Mouse (Mus musculus): ENCODE measurements at regions not wholly inside any gene's neighbourhood (a gene's known extent, or its start where the extent isn't known, plus 50 kb on each side); places are given as distances from the start of the nearest gene placed in this dataset.

DNA sequence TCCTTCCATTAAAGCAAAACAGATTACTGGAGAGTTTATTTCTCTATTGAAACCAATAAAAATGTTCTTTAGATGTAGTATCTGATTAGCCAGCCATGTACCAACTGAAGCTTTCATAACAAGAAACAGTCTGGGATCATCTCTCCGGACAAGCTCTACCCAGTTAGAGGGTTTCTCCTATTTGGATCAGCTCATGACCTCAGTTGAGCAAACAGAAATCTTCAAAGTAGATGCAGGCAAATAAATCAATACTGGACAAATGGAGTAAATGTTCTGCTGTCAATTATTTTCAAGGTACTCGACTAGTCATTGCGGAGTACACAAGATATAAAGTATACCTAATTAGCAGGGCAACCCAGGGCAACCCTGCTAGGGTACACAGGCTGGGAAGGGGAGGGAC lies 67.4 kb downstream of the Avpr1a start:
- no peak for DNase-seq (ENCODE audit: extremely low spot score in 1 of 2, low spot score in 2 of 2)
- intact Hi-C loops (cut with DNase I), result no loop called here

DNA sequence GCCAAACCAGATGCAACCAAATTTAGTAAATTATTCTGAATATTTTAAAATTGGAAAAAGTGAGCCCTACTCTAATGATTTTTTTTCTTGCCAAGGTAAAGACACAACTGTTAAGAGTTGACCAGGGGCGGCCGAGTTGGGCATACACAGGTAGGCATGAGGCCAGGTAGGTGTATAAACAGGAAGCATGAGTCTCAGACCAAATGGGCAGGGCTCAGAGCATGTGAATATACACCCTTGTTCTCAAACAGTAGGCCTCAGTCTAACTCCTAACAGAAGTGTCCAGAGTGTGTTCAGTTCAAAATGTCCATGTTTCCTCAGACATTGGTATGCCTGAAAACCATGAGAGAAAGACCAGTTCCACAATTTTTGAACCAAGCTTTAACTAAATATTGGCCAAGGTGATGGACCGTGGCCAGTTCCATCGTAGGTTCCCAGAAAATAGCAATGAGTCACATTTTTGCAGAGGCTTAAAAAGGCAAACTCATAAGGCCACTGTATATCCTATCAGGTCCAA lies 71.0 kb downstream of the Avpr1a start:
- intact Hi-C loops (cut with DNase I), result no loop called here
- DNase-seq (ENCODE audit: extremely low spot score in 1 of 2, low spot score in 2 of 2), result no peak

DNA sequence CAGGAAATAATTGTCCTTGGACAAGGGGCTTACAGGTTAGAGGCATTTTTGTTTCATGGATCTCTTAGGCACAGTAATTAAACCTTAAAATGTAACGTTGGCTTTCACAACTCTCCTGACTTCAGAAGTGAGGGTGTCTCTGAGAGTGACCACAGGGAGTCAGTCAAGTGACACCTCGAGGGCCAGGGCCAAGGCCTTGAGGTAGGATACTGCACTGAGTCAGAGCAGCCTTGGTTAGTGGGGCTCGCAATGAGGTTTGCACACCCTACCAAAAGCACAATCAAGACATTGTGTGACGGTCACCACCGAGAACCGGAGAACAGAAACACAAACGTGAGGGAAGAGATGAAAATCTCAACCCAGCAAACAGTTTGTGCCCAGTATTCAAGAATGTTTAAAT lies 71.7 kb downstream of the Avpr1a start:
- intact Hi-C loops (cut with DNase I), result no loop called here
- no peak for DNase-seq (ENCODE audit: extremely low spot score in 1 of 2, low spot score in 2 of 2)

DNA sequence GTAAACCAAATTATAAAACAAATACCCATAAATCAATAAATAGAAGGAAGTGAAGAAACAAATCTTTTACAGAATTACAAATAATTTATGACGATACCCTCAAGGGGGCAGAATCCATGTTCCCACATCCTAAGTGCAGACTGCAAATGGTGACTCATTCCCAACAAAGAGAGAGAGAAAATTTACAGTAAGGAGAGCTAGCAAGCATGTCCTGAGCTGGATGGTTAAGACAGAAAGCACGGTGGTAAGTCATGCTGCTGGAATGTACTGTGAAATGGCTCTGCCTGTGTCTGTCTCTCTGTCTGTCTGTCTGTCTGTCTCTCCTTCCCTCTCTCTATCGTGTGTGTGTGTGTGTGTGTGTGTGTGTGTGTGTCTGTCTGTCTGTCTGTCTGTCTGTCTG lies 74.3 kb downstream of the Avpr1a start:
- intact Hi-C loops (cut with DNase I), result no loop called here
- DNase-seq (ENCODE audit: extremely low spot score in 1 of 2, low spot score in 2 of 2), result no peak

DNA sequence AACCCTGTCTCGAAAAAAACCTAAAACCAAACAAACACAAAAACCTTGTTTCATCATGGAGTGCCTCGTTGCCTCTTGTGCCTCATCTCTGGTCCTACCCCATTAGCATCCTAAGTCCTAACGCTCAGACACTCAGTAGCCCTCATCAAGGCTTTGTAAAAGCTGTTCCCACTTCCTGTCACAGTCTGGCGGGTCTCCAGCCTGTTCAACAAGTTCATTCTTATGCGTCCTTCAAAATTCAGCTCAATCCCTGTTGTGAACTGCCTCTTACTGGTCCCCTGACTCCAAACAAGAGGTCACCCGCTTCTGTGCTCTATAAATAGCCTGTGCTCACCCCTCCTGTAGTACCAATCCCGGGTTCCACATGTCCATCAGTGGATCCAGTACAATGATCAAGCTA lies 77.1 kb downstream of the Avpr1a start:
- peak in 1 of 2 experiments; percentile 26 for DNase-seq (ENCODE audit: extremely low spot score in 1 of 2, low spot score in 2 of 2)
- intact Hi-C loops (cut with DNase I), result loop anchor here (5.0 kb wide), 1 partner anchor 418 kb away; no protein-coding TSS in a partner anchor

DNA sequence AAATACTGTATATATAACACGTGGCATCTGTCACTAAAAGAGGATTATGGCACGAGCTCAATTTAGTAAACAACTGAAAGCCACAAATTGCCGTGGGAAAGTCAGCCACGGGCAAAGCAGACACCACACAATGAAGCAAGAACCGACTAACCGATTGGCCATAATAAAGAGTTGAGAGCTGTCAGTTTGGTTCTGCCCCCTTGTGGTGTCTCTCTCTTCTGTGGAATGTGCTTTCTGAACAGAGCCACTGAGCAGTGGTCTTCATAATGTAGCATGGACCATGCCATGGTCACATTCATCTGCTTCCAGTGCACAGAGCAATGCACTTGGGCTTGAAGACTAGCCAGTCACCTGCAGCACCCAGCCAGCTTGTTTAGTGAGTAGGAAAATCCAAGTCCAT lies 77.5 kb downstream of the Avpr1a start:
- intact Hi-C loops (cut with DNase I), result loop anchor here (5.0 kb wide), 1 partner anchor 419 kb away; no protein-coding TSS in a partner anchor
- no peak for DNase-seq (ENCODE audit: extremely low spot score in 1 of 2, low spot score in 2 of 2)

DNA sequence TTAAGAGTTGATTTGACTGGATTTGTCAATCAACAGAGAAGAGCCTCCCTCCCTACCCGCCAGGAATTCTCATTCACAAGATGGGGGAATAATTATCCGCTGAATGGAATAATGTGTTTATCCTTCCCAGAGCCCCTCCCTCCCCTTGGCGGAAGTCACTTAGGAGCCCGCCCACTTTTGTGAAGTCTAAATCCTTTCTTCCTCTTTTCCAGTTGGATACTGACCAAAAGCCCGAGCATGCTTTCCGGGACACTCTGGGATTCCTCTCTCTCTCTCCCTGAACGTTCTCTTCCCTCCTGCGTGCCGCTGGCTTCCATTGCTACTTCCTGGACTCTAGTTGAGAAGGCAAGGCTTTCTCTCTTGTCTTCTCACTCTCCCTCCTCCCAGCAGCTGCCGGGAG lies 79.9 kb downstream of the Avpr1a start:
- intact Hi-C loops (cut with DNase I), result loop anchor here (2.0 to 5.0 kb wide), 2 partner anchors 345 to 421 kb away; no protein-coding TSS in a partner anchor
- DNase-seq (ENCODE audit: extremely low spot score in 1 of 2, low spot score in 2 of 2), result no peak

DNA sequence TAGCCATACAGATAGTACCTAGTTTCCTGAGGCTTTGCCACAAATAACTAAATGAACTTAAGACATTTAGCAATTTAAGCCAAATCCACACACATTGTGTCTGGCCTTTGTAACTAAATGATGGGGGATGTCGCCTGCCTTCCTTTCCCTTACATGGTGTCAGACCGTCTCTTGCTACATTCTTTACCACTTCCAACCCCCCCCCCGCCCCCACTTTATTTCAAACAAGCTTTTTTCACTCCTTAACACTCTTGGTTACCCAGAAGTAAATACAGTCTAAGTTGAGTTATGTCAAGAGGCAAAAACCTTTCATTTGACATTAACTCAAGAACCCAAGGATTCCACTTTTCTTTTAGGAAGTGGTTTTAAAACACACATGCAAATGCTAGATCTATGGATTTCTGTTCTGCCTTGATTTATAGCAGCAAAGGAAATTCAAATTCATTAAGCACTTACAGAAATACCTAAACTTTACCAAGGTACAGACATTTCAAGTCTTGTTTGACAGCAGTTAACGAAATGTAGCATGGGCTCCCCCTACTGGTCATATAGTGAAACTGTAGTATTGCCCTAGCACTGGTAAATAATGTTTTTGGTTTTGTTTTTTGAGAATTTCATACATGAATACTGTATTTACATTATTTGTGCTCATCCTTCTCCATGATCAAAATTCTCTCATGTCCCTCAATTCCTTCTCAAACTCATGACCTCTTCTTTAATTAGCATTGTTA lies 80.8 kb downstream of the Avpr1a start:
- peak in 1 of 2 experiments; percentile 23 for DNase-seq (ENCODE audit: extremely low spot score in 1 of 2, low spot score in 2 of 2)
- intact Hi-C loops (cut with DNase I), result loop anchor here (2.0 to 5.0 kb wide), 2 partner anchors 346 to 422 kb away; no protein-coding TSS in a partner anchor

DNA sequence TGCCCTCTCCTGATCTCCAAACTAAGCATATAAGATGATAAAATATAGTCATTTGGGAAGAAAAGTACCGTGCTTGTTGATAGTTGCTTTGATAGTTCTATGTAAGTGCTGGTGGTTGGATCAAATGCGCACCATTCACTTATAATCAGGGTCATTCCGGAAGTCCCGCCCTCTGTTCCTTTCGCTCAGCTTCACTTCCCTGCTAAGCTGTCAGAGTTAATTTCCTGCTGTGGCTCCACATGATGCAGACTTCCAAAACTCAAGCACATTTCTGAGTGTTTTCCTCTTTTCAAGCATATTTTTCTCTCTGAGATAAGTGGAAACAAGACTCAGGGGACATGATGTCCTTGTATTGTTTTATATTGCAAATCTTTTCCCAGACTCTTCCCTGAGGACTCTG lies 86.4 kb downstream of the Avpr1a start:
- intact Hi-C loops (cut with DNase I), result no loop called here

DNA sequence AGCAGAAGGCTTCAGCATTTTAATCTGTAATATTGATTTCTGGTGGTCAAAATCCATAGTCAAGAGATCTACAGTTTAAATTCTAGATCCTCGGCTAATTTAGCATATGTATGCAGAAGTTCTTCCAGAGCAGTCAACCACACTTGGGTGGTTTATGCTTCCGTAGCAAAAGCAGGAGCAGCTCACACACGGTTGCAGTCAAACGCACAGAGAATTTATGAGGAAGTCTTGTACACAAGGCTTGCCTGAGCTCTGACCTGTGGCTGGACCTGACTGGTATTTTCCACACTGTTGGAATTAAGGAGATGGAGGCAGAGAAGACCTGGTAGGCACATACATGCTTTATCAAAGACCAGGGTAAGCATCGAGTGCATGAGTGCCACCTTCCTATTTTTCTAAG lies 86.8 kb downstream of the Avpr1a start:
- no peak for DNase-seq (ENCODE audit: extremely low spot score in 1 of 2, low spot score in 2 of 2)
- intact Hi-C loops (cut with DNase I), result no loop called here

More for the DNA sequence above, 86.4 kb downstream of the Avpr1a start:
- no peak for DNase-seq (ENCODE audit: extremely low spot score in 1 of 2, low spot score in 2 of 2)

DNA sequence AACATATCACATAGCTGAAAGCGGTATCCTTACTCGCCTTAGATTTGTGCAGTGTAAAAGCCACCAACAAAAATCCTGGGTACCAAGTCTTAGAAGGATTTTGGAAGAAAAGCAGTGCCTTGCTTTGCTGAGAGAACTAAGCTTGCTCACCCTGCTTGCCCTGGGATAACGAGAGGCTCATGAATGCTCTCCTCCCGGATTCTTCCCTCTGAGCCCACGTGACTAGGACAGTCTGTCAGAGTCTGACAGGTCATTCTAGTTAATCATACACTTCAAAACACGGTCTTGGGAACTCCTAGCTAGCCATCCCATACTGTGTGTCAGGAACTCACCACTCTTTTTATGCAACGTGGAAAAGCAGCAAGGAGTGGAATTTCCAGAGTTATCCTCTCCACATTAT lies 91.4 kb downstream of the Avpr1a start:
- intact Hi-C loops (cut with DNase I), result no loop called here
- DNase-seq (ENCODE audit: extremely low spot score in 1 of 2, low spot score in 2 of 2), result no peak

DNA sequence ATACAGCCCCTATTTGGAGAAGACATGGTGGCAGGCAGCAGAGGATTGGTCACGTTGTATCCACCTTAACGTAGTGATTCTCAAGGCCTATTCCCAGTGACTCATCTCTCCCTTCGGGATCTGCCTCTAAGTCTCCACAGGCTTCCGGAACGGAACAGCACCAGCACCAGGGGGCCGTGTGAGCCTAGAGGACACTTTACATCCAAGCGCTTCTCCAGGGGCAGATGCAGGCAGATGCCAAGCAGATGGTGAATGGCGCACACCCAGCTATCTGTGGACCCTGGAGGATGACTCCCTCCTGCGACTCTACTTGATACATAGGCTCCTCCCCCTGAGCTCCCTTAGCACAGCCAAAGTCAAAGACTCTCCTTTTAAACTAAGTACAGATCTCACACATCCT lies 94.3 kb downstream of the Avpr1a start:
- intact Hi-C loops (cut with DNase I), result no loop called here
- peak in 1 of 2 experiments; percentile 30 for DNase-seq (ENCODE audit: extremely low spot score in 1 of 2, low spot score in 2 of 2)

DNA sequence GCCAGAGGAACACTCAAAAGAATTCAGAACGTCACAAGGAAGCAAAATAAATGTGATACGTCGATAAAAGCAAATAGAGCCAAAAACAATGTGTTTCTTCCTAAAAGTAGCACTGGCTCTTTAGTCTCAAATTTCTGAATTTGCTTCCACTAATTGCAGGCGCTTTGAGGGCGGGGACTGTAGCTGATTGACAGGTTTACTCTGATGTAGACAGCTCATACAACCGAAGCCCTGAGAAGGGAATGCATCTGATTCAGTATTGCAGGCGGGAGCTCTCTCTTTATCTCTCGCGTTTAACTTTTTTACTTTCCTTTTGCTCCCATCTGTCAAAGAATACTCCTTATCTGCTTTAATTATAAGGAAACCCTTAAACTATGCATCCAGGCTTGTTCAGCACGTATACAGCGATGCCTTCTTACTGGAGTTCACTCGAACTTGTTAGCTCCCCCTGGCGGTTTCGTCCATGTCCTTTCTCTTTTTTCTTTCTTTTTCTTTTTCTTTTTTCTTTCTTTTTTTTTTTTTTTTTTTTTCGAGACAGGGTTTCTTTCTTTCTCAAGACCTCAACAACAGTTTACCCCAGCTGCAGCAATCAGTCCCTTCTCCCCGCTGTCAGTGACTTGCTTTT lies 95.9 kb downstream of the Avpr1a start:
- intact Hi-C loops (cut with DNase I), result no loop called here
- DNase-seq (ENCODE audit: extremely low spot score in 1 of 2, low spot score in 2 of 2), result peak; percentile 44 to 81

DNA sequence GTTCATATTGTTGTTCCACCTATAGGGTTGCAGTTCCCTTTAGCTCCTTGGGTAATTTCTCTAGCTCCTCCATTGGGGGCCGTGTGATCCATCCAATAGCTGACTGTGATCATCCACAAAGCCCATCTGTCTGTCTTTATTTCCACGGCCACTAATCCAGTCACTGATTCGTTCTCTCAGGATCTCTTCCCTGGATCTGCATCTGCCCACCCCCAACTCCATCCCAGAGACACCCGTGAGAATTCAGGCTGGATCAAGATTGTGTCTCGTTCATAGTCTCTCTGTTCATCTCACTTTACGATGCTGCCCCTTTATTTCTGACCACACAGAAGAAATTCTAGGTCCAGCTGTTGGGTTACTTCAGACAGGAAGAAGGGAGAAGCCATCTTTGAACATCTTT lies 96.7 kb downstream of the Avpr1a start:
- no peak for DNase-seq (ENCODE audit: extremely low spot score in 1 of 2, low spot score in 2 of 2)
- intact Hi-C loops (cut with DNase I), result no loop called here

DNA sequence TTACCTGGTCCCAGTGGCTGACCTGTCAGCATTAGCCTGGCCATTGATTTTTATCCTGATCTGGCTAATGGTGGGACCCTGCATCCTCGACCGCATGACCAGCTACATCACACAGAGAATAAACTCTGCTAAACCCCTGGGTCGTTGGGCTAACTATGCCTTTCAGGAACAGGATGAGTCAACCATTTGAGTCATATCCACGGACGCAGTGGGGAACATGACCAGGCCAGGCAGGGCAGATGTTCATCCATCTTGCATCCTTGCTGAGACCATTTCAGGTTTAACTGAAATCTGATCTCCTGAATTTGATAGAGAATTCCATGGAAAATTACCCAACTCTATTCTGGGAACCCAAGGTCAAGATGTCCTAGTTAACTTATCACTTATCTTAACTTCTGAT lies 103.3 kb downstream of the Avpr1a start:
- intact Hi-C loops (cut with DNase I), result loop anchor here (5.0 kb wide), 1 partner anchor 241 kb away; no protein-coding TSS in a partner anchor
- no peak for DNase-seq (ENCODE audit: extremely low spot score in 1 of 2, low spot score in 2 of 2)

DNA sequence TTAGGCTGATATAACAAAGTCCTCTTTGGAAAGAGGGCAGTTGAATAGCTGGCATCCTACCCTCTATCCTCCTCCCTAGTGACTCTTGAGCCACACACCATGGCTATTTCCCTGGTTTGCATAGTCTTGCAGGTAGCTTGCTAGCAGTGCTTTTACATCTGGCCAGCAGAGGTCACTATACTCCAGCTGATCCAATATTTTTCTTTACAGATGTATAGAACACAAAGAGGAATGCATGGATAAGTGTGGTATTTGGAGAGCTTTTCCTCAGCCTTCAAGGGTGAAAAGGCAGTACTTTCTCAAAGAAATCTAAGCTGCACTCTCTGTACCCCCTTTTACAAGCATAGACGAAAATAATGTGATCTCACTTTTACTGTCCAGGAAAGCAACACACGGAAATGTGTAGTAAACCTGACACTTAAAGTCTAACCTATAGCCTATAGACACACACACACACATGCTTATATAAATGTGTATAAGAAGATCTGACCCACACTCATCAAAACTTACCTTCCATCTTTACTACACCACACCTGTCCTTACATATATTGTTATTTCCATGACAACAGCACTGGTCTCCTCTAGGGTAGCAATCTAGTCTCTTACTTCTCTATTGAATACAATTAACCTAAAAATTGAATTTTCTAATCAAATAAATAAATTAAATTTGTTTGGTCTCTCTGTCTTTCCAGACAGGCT lies 105.0 kb downstream of the Avpr1a start:
- intact Hi-C loops (cut with DNase I), result loop anchor here (2.0 to 5.0 kb wide), 2 partner anchors 239 to 454 kb away; no protein-coding TSS in a partner anchor
- peak; percentile 41 to 56 for DNase-seq (ENCODE audit: extremely low spot score in 1 of 2, low spot score in 2 of 2)

DNA sequence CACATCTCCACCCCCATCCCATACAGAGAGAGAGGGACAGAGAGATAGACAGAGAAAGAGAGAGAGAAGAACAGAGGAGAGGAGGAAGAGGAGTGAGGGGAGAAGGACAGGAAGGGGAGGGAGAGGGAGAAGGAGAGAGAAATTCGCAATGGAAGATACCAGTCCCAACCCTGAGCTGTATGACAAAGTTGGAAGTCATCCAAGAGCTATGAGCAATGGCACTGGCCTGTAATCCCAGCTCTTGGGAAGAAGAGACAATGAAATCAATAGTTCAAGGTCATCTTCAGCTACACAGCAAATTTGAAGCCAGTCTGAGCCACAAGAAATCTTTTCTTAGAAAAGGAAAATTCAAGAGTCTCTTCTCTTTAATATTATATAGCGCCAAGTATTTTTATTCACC lies 105.6 kb downstream of the Avpr1a start:
- no peak for DNase-seq (ENCODE audit: extremely low spot score in 1 of 2, low spot score in 2 of 2)
- intact Hi-C loops (cut with DNase I), result loop anchor here (2.0 to 5.0 kb wide), 2 partner anchors 238 to 453 kb away; no protein-coding TSS in a partner anchor

DNA sequence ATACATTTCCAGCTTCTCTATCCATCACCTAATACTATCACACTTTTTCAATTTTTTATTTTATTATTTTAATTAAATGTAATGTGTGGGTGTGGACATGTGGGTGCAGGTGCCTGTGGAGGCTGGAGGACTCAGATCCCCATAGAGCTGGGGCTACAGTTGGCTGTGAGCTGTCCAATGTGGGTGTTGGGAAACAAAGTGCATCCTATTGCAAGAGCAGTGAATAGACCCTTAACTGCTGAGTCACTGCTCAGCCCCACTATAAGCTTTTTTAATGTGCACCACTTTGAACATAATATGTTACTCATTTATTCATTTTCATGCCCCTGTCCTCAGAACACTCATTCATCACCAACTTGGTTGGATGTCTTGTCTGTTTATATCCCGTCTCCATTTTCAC lies 110.4 kb downstream of the Avpr1a start:
- no peak for DNase-seq (ENCODE audit: extremely low spot score in 1 of 2, low spot score in 2 of 2)
- intact Hi-C loops (cut with DNase I), result no loop called here

DNA sequence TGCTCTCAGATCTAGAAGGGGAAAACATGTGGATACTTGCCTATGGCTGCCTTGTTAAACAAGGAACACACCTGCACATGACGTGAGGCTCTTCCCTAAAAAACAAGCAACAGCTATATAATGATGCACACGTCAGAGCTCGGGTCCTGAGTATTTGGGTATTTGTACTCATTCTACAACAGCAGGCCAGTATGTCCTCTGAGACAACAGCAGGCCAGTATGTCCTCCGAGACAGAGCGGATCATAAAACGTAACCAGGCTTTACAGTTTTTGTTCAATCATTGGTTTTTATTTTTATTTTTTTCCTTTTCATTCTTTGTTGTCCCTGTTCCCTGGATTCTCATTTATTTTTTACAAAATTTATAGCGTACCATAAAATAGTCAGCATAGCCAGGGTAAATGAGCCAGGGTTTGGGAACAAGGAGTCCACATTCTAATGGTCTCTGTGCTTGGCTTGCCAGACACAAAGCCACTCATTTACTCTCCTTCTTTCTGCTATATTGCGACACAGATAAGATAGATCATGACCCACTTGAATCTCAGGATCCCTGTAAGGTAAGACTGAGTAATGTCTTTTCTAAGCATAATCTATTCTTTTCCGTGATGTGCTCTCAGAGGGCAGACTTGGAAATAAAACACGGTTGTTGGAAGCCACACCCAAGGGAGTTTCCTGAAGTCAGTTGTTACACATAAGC lies 111.8 kb downstream of the Avpr1a start:
- intact Hi-C loops (cut with DNase I), result no loop called here

More for the DNA sequence above, 111.8 kb downstream of the Avpr1a start:
- DNase-seq (ENCODE audit: extremely low spot score in 1 of 2, low spot score in 2 of 2), result no peak
